Mouse (Mus musculus) bone marrow, adult 2 months (tissue): ENCODE results near the gene Rpl19. TPM values are rescaled to one million over a fixed set of nuclear protein-coding genes. Genes with fewer than 3 reads are reported as not detected.

ENCODE experiments used
- H3K27ac ChIP-seq: fragments of 200-500 bp; 2 replicates; pipeline ENCODE4 v1.5.1; 2012; ENCODE audit warnings: low read depth, mild to moderate bottlenecking, control low read depth, inconsistent platforms, low read length; ENCODE audit not compliant: control insufficient read depth, poor library complexity, insufficient read depth
- H3K4me1 ChIP-seq: fragments of 200-500 bp; 2 replicates; pipeline ENCODE4 v1.6.1; 2011; ENCODE audit warnings: low read length; ENCODE audit not compliant: control insufficient read depth, insufficient read depth
- H3K4me3 ChIP-seq: fragments of 200-500 bp; replicated peaks from 2 replicates; pipeline ENCODE3; 2011; ENCODE audit warnings: mild to moderate bottlenecking, low read depth, low read length, control low read depth; ENCODE audit not compliant: control insufficient read depth
- CTCF ChIP-seq: fragments of 200-500 bp; IDR thresholded peaks from 2 replicates; pipeline ENCODE4 v1.5.1; 2011; ENCODE audit warnings: low read length, control low read depth; ENCODE audit not compliant: control insufficient read depth, insufficient read depth
- POLR2A ChIP-seq: fragments of 200-500 bp; IDR thresholded peaks from 2 replicates; pipeline ENCODE4 v1.6.1; 2011; ENCODE audit warnings: low read depth, mild to moderate bottlenecking, control low read depth, low read length, borderline replicate concordance; ENCODE audit not compliant: control insufficient read depth
- WGBS: fragments of 180-500 bp; shearing (Covaris S2); methylation state at CpG from one replicate; pipeline ENCODE4 v1.1.7; 2018; 5-methylcytosine and 5-hydroxymethylcytosine counted together
- polyA plus RNA-seq: library from polyadenylated mRNA; stranded (reverse); fragments of >200 nt; gene quantifications from 2 replicates; pipeline ENCODE4 v1.2.4, GENCODE M21; 2011; ENCODE audit warnings: low replicate concordance; ENCODE audit not compliant: missing spikeins, insufficient read depth, insufficient read length

Gene Rpl19
- polyA plus RNA-seq, 1 experiment: 1,335 TPM

DNA sequence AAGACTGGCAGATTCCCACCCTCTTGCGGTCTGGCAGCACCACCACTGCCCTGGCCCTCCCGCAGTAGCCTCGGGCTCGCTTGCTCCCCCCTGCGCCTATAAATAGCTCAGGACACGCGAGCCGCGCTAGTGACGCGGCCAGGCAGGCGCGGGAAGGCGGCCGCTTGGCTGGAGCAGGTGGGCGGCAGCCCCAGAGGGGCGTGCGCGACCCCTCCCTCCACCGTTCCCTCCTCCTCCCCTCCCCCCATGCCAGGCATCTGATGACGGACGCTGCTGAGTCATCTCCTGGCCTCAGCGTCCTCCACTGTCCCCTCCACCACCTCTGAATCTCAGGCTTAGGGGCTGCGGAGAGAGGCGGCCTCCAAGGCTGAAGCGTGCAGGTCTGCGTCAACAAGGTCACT is 9.5 kb downstream of the Rpl19 start:
- Histone ChIP-seq H3K4me1 (no peaks in the 10 kb centered on the region), H3K27ac (no peak overlapping the region), H3K4me3 (no peak overlapping the region)
- 1% methylated on average over 26 of the region's 27 CpGs for WGBS
- TF ChIP-seq CTCF: no peak

- TF ChIP-seq CTCF: no peak
- no peak for TF ChIP-seq POLR2A
- Histone ChIP-seq H3K4me3 (no peak overlapping the region), H3K4me1 (peaks cover 3% of the 10 kb centered on the region), H3K27ac (no peak overlapping the region)
- 79% methylated on average over 14 of the region's 14 CpGs for WGBS
These were observed 11.4 kb downstream of the Rpl19 start for GRCm38 (mm10) chr11:98037871-98038270.

GRCm38 (mm10) chr11:98040975-98041374 is 14.5 kb downstream of the Rpl19 start:
- H3K27ac ChIP-seq: no peak overlapping the region
- H3K4me1 ChIP-seq: peaks cover 3% of the 10 kb centered on the region
- WGBS: 77% methylated on average over 8 of the region's 8 CpGs
- H3K4me3 ChIP-seq: no peak overlapping the region
- TF ChIP-seq POLR2A: no peak
- no peak for TF ChIP-seq CTCF

DNA sequence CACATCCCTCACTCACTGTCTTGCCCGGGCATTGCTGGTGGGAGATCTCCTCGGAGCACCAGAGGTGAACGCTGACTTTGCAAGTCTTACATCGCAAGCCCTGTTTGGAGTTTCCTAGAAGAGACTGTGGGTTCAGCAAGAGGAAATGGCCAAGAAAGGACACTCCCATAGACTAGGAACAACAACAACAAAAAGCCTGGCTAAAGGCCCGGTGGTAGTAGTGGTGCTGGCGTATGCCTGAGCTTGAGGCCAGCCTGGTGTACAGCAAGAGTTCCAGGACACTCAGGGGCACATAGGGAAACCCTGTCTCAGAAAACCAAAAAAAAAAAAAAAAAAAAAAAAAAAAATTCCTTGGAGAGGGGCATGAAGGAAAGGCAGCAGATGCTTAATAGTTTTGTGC is 16.2 kb downstream of the Rpl19 start:
- TF ChIP-seq POLR2A (no peak), CTCF (no peak)
- Histone ChIP-seq H3K27ac (no peak overlapping the region), H3K4me1 (peaks cover 3% of the 10 kb centered on the region), H3K4me3 (no peak overlapping the region)
- WGBS: 60% methylated on average over 6 of the region's 6 CpGs

- Histone ChIP-seq H3K4me3 (no peak overlapping the region), H3K4me1 (peaks cover 3% of the 10 kb centered on the region), H3K27ac (no peak overlapping the region)
- no peak for TF ChIP-seq POLR2A
- no peak for TF ChIP-seq CTCF
- WGBS: 68% methylated on average over 5 of the region's 5 CpGs
These were observed 17.6 kb downstream of the Rpl19 start for GRCm38 (mm10) chr11:98044074-98044473.

DNA sequence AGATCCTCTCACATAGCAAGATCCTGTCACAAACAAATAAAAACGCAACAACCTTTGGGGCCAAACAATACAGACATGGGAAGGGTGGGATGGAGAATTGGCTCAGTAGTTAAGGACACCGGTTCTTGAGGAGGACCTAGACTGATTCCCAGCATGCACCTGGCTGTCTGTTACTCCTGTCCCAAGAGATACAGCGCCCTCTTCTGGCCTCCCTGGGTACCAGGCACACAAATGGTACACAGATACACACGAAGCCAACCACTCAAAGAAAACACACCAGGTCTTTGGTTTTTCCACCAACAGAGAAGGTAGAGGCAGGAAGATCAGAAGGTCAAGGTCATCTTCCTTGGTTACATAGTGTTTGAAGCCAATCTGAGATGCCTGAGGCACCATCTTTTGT is 19.1 kb downstream of the Rpl19 start:
- 63% methylated on average over 4 of the region's 4 CpGs for WGBS
- TF ChIP-seq POLR2A: no peak
- peak; percentile 39; the same call in 1 of the 2 replicates for TF ChIP-seq CTCF
- Histone ChIP-seq H3K4me3 (no peak overlapping the region), H3K27ac (no peak overlapping the region), H3K4me1 (peaks cover 6% of the 10 kb centered on the region)

DNA sequence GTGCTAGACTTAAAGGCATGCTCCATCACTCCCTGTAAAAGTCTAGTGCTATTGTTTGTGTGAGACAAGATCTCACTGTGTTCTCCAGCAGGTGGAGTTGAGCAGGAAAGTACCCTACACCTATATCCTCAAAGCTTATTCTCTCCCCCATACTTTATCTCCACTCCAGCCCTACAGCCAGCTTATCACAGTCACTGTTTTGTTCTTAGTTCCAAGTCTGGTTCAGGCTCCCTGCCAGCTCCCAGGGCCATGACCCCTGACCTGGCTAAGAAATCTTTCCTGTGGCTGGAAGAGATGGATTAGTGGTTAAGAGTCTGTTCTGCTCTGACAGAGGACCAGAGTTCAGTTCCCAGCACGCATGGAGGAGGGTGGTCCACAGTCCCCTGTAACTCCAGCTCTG is 20.0 kb downstream of the Rpl19 start:
- H3K4me3 ChIP-seq: no peak overlapping the region
- H3K27ac ChIP-seq: no peak overlapping the region
- peaks cover 6% of the 10 kb centered on the region for H3K4me1 ChIP-seq
- no peak for TF ChIP-seq CTCF
- no peak for TF ChIP-seq POLR2A
- 56% methylated on average over 1 of the region's 1 CpGs for WGBS

- TF ChIP-seq CTCF (no peak), POLR2A (no peak)
- Histone ChIP-seq H3K4me3 (no peak overlapping the region), H3K4me1 (peaks cover 3% of the 10 kb centered on the region), H3K27ac (no peak overlapping the region)
- WGBS: 62% methylated on average over 4 of the region's 4 CpGs
These were observed 21.2 kb downstream of the Rpl19 start for GRCm38 (mm10) chr11:98047745-98048144.
